Mouse (Mus musculus): Measurements from ENCODE around the gene Theg.

The Theg gene

DNA sequence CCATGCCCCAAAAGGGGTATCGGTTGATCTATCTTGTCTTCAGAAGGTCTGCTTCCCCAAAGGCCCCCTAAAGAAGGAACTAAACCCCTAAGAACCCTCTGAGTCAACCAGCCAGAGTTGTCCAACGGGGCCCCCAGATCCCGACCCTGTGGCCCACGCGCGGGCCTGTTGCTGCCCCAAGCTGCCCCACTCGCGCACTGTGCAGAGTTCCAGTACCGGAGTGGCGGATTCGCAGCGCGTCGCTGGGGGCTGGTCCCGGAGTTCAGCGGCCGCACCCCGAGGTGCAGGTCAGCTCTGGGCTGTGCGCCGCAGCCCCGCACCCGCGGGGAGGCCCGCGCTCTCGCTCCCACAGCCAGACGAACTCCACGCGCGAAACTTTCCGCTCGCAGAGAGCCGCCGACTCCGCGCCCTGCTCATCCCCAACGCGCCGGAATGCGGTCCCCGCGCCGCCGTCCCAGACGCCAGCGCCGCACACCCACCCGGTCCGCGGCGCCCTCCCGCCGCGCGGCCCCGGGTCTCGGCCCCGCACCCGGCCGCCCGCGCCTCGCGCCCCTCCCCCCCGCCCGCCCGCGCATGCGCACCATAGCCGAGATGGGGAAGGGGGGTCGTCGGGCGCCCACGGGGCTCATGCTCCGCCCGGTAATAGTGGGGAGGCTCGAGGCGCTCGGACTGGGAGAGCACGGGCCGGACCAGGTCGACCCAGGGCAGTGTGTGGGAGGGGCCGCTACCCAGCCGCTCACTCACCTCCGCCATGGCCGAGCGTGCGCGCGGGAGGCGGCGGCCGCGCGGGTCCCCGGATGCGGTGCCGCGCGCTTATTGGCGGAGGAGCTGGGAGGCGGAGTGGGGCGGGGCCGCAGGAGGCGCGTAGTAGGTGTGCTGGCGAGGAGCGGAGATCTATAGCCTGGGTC lies 32.5 kb downstream of the Theg start, which contains the start of gene Mier2:
Gene Mier2, minus strand, starts transcription at position 870 of the 908 bp plus-strand sequence.
- peak; percentile 75 to 90 for DNase-seq

- DNase-seq = peak in 1 of 2 experiments; percentile 32
These were observed 33.4 kb downstream of the Theg start for GRCm38 (mm10) chr10:79553691-79554090.

- peak in 1 of 2 experiments; percentile 20 for DNase-seq
These were observed 34.0 kb downstream of the Theg start for GRCm38 (mm10) chr10:79553176-79553575.

DNA sequence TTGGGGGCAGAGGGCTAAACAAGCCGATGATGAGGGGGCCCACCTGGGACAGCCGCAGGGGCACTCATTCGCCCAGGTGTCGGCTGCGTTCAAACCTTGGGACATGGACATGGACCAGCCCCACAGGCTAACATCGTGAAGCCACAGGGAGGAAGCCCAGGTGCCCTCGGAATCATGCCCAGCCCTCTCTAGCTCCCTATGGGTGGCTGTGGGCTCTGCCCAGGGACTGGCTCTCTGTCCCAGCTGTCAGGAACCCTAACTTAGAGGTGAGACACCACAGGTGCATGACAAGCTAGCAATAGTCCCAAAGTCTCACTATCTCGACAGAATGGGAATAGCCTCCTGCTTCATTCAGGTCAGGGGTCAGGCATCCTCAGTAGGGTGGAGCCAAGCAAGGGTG lies 34.6 kb downstream of the Theg start:
- peak in 1 of 2 experiments; percentile 25 for DNase-seq

DNA sequence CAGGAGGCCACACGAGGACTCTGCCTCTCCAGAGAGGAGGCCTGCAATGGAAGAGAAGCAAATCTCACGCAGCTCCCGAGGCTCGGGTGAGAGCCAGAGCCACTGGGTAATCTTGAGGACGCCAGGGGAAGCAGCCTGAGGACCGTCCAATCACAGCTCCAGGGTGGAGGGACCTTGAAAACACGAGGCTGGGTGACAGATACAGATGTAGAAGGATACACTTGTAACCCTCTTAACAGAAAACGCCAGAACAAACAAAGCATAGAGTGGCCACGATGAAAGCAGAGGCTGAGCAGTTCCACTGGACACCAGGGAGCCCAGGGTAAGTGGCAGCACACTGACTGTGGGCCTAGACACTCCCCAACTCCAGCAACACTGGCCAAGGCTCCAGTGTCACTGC lies 36.8 kb downstream of the Theg start:
- DNase-seq = no peak

DNA sequence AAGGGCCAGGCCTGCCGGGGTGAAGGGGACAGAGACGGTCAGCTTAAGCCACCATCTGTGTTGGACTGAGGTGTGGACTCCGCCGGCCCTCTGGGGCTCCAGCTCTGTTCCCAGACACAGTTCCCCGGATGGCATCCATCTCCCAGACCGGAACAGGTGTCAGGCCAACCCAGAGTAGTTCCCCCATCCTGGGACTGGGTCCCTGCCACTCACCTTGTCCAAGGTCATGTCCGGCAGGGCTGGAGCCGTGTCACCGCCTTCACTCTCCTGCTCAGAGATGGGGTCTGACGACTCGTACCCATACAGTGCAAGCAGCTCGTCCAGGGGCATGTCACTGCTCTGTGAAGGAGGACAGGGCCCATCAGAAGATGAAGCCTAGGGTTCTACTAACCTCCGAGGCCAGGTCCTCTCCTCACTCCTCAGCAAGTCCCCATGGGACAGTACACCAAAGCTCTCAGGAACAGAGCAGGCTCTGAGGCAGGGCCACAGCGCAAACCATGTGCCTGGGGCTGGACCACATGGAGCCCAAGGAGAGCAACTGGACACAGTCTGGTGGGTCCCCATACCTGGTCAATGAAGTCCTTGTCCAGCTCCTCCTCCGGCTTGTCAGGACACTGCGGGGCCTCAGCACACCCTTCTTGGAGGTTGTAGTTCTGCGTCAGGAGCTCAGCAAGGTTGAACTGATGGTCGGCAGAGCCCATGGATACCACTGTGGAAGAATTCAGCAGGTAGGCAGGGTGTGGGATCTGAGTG lies 38.0 kb downstream of the Theg start:
- peak in 1 of 2 experiments; percentile 31 for DNase-seq

GRCm38 (mm10) chr10:79548546-79548945 lies 38.6 kb downstream of the Theg start:
- peak in 1 of 2 experiments; percentile 16 for DNase-seq

DNA sequence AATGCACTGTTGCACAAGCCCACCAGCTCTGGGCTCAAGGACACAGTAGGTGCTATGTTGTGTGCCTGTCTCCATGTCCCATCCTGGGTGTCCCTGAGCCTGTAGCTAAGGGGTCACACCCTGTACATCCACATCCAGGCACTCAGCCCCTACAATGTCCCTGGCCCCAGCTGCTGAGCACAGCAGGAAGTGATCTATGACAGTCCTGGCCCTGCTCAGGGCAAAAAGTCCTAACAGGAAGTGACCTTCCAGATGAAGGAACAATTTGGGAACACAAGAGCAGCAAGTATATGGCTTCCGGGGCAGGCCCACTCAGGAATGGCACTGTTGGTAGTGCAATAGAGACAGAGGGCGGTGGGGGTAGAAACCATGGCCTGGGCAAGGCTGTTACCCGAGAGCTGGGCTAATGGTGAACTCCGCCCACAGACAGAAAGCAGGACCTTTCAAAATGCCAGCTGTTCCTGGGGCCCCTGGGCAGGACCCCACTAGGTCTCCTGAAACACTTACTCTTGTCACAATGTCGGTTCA lies 39.9 kb downstream of the Theg start:
- peak in 1 of 2 experiments; percentile 53 for DNase-seq

DNA sequence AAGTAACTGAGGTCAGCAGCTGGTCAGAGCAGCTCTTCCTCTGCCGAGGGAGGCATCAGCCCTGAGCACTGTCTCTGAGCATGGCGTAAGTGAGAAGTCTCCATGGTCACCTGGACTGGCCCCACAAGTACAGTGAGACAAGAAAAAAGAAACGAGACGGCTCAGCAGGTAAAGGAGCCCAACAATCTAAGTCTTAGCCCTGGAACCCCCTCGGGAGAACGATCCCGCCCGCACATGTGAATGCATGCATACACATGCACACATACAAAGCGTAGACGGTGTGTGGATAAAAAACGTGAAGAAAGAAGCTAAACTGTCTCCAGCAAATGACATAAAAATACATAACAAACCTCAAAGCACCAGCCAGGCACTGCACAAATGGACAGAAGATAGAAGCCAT lies 40.6 kb downstream of the Theg start:
- DNase-seq = peak in 1 of 2 experiments; percentile 26

GRCm38 (mm10) chr10:79545891-79546290 lies 41.2 kb downstream of the Theg start:
- DNase-seq = peak in 1 of 2 experiments; percentile 22

DNA sequence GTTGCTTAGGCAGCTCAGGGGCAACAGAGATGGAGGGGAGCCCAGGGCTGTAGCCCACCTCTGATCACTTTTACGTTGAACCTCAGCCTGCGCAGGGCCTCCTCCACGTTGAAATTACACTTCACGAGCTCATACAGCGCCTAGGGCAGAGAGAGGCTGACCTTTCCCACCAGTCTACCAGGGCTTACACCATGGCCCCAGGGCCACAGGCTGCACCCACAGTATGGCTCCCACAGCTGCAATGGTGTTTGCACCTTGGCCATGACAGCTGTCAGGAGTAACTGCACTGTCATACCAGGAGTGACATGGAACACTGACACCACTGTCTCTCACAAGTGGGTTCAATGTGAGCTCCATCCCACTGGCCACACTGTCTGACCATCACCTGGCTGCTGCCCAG lies 42.5 kb downstream of the Theg start:
- peak in 1 of 2 experiments; percentile 23 for DNase-seq

DNA sequence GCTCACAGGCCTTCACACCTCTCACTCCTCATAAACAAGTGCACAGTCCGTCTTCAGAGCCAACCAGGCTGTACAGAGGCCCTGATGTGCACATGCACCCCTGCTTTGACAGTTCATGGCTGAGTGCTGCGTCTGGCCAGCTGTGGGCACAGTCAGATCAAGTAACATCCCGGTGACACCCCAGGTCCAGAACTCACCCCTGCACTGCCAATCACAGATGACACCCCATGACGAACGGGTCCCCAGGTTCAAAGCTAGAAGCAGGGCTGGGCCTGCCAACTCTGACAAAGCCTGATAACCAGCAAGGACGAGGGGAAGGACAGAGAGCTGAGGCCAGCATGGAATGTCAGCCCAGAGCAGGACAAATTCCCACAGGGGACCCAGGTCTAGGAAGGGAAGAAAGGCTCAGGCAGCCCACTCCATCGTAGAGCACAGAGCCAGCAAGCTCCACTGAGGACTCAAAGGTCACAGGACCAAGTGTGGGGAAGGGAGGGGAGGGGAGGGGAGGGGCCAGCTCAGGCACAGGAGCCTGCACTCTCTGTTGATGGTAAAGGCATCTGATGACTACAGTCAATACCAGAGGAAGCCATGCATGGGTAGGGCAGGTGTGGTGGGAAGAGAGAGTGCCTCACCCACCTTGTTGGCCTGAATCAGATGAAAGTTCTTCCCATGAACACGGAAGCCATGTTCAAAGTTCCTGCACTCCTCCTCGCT lies 43.1 kb downstream of the Theg start:
- peak in 1 of 2 experiments; percentile 35 for DNase-seq

DNA sequence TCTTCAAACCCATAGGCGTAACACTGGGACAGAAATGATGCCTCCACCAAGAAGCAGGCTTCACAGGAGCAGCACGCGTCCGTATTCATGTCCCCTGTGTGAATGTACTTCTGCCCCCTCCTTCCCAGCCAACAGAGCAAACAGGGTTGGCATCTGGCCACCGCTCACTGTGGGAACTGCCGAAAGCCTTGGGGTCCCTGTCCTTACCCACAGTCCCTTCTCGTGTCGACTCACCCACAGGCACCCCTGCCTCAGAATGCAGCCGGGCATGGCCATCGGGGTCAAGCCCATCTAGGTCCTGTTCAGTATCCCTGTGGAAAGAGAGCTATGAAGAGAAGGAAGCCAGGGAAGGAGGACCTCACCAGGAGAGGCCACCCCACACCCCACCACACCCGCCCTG lies 45.0 kb downstream of the Theg start:
- peak; percentile 43 to 49 for DNase-seq

DNA sequence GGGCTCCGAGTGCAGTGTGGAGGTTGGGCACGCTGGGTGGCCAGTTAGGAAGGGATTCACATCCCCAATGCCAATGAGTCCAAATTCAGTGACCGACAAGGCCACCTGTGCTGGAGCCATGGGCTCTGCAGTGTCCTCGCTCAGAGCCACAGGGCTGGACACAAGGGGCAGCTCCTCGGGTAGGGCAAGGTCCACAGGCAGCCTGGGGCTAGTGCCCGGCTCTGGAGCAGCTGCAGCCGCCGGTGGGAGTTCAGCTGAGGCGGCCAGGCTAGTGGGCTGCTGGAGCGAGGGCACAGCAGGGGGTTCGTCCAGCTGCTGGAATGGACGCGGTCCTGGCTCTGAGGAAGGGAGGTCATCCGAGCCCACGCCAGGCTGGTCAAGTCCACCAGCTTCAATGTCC lies 45.6 kb downstream of the Theg start:
- peak; percentile 54 to 81 for DNase-seq

DNA sequence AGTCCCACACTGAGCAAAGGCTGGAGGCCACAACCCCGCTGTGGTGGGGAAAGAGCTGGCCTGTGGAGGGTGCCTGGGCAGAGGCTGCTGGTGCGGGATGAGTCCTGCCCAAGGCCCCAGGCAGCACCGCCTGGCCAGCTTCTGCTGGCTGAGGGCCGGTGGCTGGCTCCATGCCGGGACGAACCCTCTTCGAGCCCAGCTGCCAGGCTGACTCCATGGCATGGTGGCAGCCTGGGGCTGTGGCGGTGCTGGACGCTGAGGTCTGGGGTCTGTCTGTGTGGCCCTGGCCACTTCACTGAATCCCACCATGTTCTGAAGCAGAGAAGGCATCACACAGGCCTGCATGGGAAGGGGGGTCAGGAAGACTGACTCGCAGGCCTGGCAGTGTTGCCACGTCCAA lies 46.4 kb downstream of the Theg start:
- peak; percentile 1 to 40 for DNase-seq

DNA sequence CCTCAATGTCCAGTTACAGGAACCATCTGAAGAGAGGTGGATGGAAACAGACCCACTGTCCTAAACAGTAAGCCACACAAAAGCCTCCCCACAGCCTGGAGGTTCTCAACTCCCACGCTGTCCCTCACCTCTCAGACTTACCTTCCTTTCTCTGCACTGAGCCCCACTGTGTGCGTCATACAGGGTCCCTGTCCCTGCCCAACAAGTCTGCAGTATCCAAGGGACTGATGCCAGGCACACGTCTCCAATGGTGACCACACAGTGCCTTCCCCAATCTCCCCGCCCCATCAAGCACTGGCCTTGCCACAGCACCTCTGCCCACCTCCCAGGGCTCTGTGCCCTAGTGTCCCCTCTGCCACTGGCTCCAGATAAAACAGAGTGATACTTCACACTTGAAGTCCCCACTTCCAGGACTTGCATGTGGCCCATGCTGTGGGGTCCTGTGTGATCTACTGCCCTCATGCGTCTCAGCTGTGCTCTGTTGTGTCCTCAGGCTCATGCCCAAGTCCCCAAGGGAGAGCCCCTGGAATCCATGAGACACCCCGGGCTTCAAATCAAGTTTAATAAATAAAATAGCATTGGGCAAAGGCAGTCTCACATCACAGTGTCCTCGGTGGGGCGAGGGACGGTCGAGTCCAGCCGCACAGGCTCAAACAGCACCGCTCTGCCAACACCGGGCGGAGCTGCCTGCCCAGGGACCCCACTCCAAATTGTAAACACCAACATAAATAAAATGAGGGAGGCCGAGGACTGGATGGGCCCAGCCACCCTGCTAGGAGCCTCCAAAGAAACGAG lies 47.2 kb downstream of the Theg start:
- peak; percentile 1 to 34 for DNase-seq

DNA sequence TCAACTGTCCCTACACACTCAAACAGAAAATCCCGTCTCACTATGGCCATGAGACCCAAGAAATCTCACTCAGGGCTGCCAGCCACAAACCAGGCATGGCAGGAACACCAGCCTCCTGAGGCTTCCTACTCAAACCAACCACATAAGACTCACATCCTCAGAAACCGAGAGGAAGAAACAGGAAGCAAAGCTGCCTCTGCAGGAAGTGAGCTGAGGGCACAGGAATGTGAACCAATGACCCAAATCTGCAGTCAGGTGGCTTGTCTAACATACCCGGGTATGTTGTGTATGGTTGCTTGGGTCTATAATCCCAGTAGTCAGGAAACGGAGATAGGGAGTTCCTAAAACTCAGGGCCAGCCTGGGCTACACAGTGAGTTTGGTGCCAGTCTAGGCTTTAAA lies 48.3 kb downstream of the Theg start:
- no peak for DNase-seq

DNA sequence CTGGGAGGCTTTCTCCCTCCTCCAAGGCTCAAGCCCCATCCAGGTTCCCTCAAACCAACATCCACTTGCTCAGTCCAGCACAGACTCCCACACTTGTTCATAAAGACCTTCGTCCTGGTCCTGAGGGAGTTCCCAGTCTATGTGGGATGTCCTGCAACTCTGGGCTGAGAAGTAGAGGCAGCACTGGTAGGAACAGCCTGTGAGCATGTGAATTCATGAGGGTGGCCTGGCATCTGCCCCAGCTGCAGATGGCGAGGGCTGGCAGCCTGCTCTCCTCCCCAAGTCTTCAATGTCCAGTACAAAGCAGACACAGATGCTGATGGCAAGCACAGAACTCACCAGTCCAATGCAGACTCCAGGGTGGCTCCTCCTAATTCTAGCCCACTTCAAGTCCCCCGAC lies 48.8 kb downstream of the Theg start:
- DNase-seq = no peak

DNA sequence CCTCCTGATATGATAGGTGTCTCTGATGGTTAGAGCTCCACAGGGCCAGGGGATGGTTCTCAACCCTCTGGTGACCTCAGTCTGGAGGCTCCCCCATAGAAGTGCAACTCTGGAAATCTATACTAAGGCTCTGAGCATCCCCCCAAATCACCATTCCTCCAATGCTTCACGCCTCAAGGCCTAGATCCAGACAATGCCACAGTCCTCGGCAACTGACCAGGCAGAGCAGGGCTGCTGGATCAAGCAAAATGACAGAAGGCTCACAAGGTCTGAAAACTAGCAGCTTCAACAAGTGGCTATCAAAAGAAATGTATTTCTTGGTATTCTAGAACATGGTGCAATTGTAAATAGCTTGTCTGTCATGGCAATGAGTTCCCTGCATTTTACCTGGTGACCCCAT lies 49.4 kb downstream of the Theg start:
- DNase-seq = no peak

DNA sequence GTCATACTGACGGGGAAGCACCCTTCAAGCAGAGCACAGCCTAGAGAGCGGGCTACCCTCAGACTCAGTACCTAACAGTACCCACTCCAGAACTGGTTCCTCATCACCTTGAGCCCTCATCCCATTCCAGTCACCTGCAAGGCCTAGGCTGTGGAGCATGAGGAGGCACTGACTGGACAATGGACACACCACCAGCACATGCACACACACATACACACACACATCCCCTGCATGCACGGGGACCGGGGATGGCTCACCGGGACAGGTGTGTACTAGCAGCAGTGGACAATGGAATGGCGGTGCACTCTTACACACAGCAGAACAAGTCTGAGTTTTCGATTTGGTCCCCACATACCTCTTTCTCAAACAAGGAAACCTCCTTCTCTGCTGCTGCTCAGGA lies 49.9 kb downstream of the Theg start:
- DNase-seq = peak in 1 of 2 experiments; percentile 27

DNA sequence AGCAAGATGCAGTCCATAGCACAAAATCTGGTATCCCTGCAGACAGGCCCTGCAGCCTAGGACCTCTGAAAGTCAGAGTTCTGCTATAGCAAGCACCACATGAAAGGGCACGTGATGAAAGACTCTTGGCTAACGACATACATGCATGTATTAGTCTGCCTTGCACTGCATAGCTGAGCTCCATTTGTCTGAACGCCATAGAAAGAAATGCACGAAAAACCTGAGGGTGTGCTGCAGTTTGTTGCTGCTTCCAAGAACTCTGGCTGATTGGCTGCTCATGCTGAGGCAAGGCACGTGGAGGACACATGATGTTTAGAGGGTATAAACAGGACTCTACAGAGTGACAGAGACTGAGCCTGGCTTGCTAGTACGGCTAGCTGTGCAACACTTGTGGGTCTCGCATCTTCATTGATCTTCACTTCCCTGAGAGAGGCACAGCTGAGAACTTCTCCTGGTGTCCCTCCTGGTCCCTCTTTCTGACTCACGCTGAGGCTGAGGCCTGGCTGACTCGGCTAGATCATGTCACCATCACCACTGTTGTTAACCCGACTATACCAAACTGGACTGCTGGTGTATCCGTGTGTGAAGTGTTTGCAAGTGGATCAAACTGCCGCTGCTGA lies 50.6 kb downstream of the Theg start:
- DNase-seq = peak in 1 of 2 experiments; percentile 23
